Mouse (Mus musculus): ENCODE data around the gene Olfr32. TPM values are rescaled to one million over a fixed set of nuclear protein-coding genes. Genes with fewer than 3 reads are reported as not detected.
"Not testable (repeated sequence)": the region's sequence is repeated elsewhere in the genome, so short reads cannot be mapped to it uniquely, and the experiment has no call there.

Gene Olfr32
- total RNA-seq (2021) (not detected), polyA plus RNA-seq (2012; rRNA removed) (not detected in 2 replicates)
- long read RNA-seq, result 0 reads

DNA sequence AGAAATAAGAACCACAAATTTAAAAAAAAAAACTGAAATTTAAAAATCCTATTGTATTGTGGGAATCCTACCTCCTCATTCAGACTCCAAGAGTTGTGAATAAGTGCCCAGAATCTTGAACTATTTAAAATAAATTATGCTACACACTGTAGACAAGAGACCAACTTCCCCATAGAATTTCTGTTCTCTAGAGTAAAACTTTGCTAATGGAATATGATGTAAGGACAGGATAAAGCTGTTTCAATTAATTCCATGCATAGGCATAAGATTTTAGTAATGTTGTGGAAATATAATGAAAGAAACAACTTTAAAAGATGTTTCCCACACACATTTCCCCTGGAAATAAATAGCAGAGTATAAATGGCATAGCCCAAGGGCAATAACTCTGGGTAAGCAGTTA lies at the start of gene Olfr32:
Gene Olfr32, minus strand, starts transcription at position 101 of the 400 bp plus-strand sequence.
- no peak for DNase-seq

DNA sequence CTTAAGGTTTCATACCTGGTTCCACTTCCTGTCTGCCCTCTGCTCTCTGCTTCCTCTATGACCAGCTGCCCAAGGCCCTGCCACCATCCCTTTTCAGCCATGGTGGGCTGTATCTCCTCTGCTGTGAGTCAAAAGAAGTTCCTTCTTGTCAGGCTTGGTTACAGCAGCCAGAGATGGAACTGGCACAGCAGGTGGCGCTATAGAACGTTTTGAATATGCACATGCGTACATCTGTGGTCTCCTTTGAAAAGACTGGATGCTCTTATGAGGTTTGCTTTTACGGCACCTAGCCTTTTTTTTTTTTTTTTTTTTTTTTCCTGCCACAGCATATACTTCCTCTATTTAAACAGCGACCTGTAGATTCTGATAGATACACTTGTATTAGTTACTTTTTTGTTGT lies 45.0 kb upstream of the Olfr32 start:
- not testable (repeated sequence) for DNase-seq

DNA sequence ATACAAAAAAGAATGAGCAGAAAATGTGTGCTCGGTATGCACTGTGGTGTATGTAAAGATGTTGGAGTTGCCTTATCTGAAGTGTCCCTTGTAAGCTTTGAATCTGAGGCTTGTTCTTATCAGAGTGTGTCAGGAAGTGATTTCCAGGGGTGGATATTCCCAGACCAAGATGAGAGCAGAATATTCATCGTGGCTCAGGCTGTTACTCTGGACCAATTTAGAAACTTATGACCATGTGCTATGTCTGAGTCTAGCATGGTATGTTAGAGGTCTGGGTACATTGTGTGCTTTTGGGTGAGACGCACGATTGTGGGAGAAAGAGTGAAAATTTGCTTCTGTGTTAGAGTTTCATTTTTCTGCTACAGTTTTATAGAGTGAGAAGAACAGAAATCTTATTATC lies 44.0 kb upstream of the Olfr32 start:
- DNase-seq, result not testable (repeated sequence)

DNA sequence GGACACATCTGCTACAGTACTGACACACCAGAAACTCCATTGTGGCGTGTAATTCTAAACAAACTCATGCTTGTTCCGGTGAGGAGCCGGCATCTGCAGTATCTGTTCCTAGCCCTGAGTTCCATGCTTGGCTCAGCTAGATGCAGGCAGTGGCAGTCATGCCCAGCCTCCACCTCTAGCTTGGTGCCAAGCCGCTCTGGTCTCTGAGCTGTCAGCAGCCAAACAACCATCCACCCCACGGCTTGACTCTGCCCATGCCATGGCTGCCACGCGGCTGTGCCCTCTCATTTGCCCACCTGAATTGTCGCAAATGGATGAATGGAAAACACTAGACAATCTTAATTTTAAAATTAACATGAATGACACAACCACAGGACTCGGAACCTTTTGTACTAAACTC lies 11.8 kb upstream of the Olfr32 start:
- DNase-seq, result no peak

DNA sequence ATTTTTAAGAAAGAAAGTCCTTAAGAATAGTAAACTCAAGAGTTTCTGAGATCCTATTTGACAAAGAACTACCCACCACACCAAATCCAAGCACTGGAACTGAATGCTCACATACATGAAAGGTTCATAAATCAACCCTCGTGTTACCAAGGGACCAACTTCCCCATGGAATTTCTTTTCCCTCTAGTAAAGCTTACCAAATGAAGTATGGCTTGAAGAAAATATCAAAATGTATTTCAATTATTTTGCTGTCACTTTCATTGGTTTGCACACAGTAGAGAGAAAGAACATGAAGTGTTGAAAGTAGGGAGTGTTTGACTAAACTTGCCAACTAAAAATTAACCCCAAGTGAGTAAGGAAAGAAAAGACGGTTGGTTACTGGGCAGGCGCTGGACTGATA lies 10.9 kb upstream of the Olfr32 start, which contains the start of gene Olfr1270:
Gene Olfr1270, minus strand, starts transcription at position 101 of the 400 bp plus-strand sequence.
- no peak for DNase-seq

DNA sequence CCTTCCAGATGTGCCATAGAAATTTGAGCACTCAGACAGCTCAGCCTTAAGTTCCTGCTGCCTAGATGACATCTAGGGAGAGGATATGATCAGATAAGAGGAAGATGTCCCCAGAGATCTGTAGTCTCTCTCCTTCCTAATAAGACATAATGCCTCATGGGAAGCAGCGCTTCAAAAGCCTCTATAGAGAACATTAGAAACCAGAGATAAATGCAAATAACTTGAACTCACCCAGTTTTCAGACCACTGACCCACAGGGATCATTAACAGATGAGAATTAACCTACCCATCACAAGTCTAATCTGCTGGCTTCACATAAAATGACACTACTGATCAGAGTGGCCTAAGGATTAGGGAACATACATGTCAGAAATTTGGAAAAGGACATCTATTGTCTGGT lies 20.8 kb downstream of the Olfr32 start, which contains the start of gene Olfr1269:
Gene Olfr1269, minus strand, starts transcription at position 101 of the 400 bp plus-strand sequence.
- no peak for DNase-seq

Other genes starting within 250 kb of the Olfr32 start
- not detected for gene Olfr1258, start 215.0 kb downstream of the Olfr32 start, total RNA-seq (2021)
- gene Olfr1258, start 215.0 kb downstream of the Olfr32 start, polyA plus RNA-seq (2012; rRNA removed), result not detected in 2 replicates
- not detected for gene Olfr1259, start 193.6 kb downstream of the Olfr32 start, total RNA-seq (2021)
- not detected in 2 replicates for gene Olfr1259, start 193.6 kb downstream of the Olfr32 start, polyA plus RNA-seq (2012; rRNA removed)
- gene Olfr1260, start 168.0 kb downstream of the Olfr32 start, total RNA-seq (2021), result not detected
- gene Olfr1260, start 168.0 kb downstream of the Olfr32 start, polyA plus RNA-seq (2012; rRNA removed), result not detected in 2 replicates
- not detected for gene Olfr1261, start 151.1 kb downstream of the Olfr32 start, total RNA-seq (2021)
- gene Olfr1261, start 151.1 kb downstream of the Olfr32 start, polyA plus RNA-seq (2012; rRNA removed), result not detected in 2 replicates
- gene Olfr1262, start 142.2 kb downstream of the Olfr32 start, total RNA-seq (2021), result not detected
- gene Olfr1262, start 142.2 kb downstream of the Olfr32 start, polyA plus RNA-seq (2012; rRNA removed), result not detected in 2 replicates
- not detected for gene Olfr1263, start 130.2 kb downstream of the Olfr32 start, total RNA-seq (2021)
- not detected in 2 replicates for gene Olfr1263, start 130.2 kb downstream of the Olfr32 start, polyA plus RNA-seq (2012; rRNA removed)
- gene Olfr1264, start 116.7 kb downstream of the Olfr32 start, total RNA-seq (2021), result not detected
- gene Olfr1264, start 116.7 kb downstream of the Olfr32 start, polyA plus RNA-seq (2012; rRNA removed), result not detected in 2 replicates
- gene Olfr1265, start 107.0 kb downstream of the Olfr32 start, total RNA-seq (2021), result not detected
- gene Olfr1265, start 107.0 kb downstream of the Olfr32 start, polyA plus RNA-seq (2012; rRNA removed), result not detected in 2 replicates
- not detected for gene Olfr140, start 78.7 kb downstream of the Olfr32 start, total RNA-seq (2021)
- not detected in 2 replicates for gene Olfr140, start 78.7 kb downstream of the Olfr32 start, polyA plus RNA-seq (2012; rRNA removed)
- not detected for gene Olfr1269, start 20.9 kb downstream of the Olfr32 start, total RNA-seq (2021)
- not detected in 2 replicates for gene Olfr1269, start 20.9 kb downstream of the Olfr32 start, polyA plus RNA-seq (2012; rRNA removed)
- gene Olfr1270, start 10.8 kb upstream of the Olfr32 start, total RNA-seq (2021), result not detected
- not detected in 2 replicates for gene Olfr1270, start 10.8 kb upstream of the Olfr32 start, polyA plus RNA-seq (2012; rRNA removed)
- not detected for gene Olfr1506, start 82.2 kb upstream of the Olfr32 start, total RNA-seq (2021)
- not detected in 2 replicates for gene Olfr1506, start 82.2 kb upstream of the Olfr32 start, polyA plus RNA-seq (2012; rRNA removed)
- not detected for gene Olfr142, start 115.3 kb upstream of the Olfr32 start, total RNA-seq (2021)
- not detected in 2 replicates for gene Olfr142, start 115.3 kb upstream of the Olfr32 start, polyA plus RNA-seq (2012; rRNA removed)
- not detected for gene Olfr1271, start 128.7 kb upstream of the Olfr32 start, total RNA-seq (2021)
- gene Olfr1271, start 128.7 kb upstream of the Olfr32 start, polyA plus RNA-seq (2012; rRNA removed), result not detected in 2 replicates
- not detected for gene Olfr1272, start 150.5 kb upstream of the Olfr32 start, total RNA-seq (2021)
- gene Olfr1272, start 150.5 kb upstream of the Olfr32 start, polyA plus RNA-seq (2012; rRNA removed), result not detected in 2 replicates
- under 1 TPM in 1 of 2 experiments, not detected in 1; 0.12 TPM for gene Gm13769, start 179.9 kb upstream of the Olfr32 start, total RNA-seq (2021)
- not detected in 2 replicates for gene Gm13769, start 179.9 kb upstream of the Olfr32 start, polyA plus RNA-seq (2012; rRNA removed)

All from adrenal gland, adult 2 months (tissue).